Mouse (Mus musculus): ENCODE data around the gene Cfi. TPM values are rescaled to one million over a fixed set of nuclear protein-coding genes. Genes with fewer than 3 reads are reported as not detected.

Gene Cfi
- polyA plus RNA-seq, 1 experiment from 2014 or later: 26.4 TPM

- H3K4me3 ChIP-seq (ENCODE audit: low read depth, low read length): no peak overlapping the region
- no peak overlapping the region for H3K4me2 ChIP-seq
- no peak for DNase-seq
- no peaks in the 10 kb centered on the region for H3K4me1 ChIP-seq (ENCODE audit: insufficient read depth)
- H3K36me3 ChIP-seq (ENCODE audit: insufficient read depth): peaks cover 35% of the 10 kb centered on the region
- no peak overlapping the region for H3K27ac ChIP-seq (ENCODE audit: low read depth)
- no peak overlapping the region for H3K9ac ChIP-seq
- no peaks in the 10 kb centered on the region for H3K27me3 ChIP-seq (ENCODE audit: insufficient read depth, low read length)
- 75% methylated on average over 8 of the region's 8 CpGs for WGBS
- no peak for TF ChIP-seq CTCF (IDR thresholded peaks at IDR 0.05; ENCODE audit: low read depth)
- no peaks in the 10 kb centered on the region for H3K9me3 ChIP-seq (ENCODE audit: low read depth, low read length)
- no peak for ATAC-seq (ENCODE audit: insufficient read depth)
These were observed 13.9 kb upstream of the Cfi start for GRCm38 (mm10) chr3:129821736-129822135.

GRCm38 (mm10) chr3:129822206-129822775 is 13.4 kb upstream of the Cfi start, which contains the start of gene Rrh:
Rrh (minus strand) TSS chr3:129822587.
- no peak within 1 kb of the TSS for H3K4me2 ChIP-seq
- DNase-seq (no peak), ATAC-seq (ENCODE audit: insufficient read depth) (no peak)
- H3K36me3 ChIP-seq (ENCODE audit: insufficient read depth): peaks cover 38% of the 10 kb centered on the region
- TF ChIP-seq CTCF (IDR thresholded peaks at IDR 0.05; ENCODE audit: low read depth): no peak
- 90% methylated on average over 11 of the region's 11 CpGs for WGBS
- no peaks in the 10 kb centered on the region for H3K27me3 ChIP-seq (ENCODE audit: insufficient read depth, low read length)
- no peak within 1 kb of the TSS for H3K4me3 ChIP-seq (ENCODE audit: low read depth, low read length)
- no peaks in the 10 kb centered on the region for H3K4me1 ChIP-seq (ENCODE audit: insufficient read depth)
- H3K9ac ChIP-seq: no peak within 1 kb of the TSS
- H3K9me3 ChIP-seq (ENCODE audit: low read depth, low read length): no peaks in the 10 kb centered on the region
- H3K27ac ChIP-seq (ENCODE audit: low read depth): no peak within 1 kb of the TSS

GRCm38 (mm10) chr3:129823293-129823692 is 12.4 kb upstream of the Cfi start:
- Histone ChIP-seq H3K36me3 (ENCODE audit: insufficient read depth) (peaks cover 45% of the 10 kb centered on the region), H3K4me2 (no peak overlapping the region), H3K9ac (no peak overlapping the region), H3K4me3 (ENCODE audit: low read depth, low read length) (no peak overlapping the region), H3K4me1 (ENCODE audit: insufficient read depth) (no peaks in the 10 kb centered on the region), H3K9me3 (ENCODE audit: low read depth, low read length) (no peaks in the 10 kb centered on the region), H3K27ac (ENCODE audit: low read depth) (no peak overlapping the region), H3K27me3 (ENCODE audit: insufficient read depth, low read length) (no peaks in the 10 kb centered on the region)
- WGBS: 52% methylated on average over 5 of the region's 5 CpGs
- peak; percentile 61 for TF ChIP-seq CTCF (IDR thresholded peaks at IDR 0.05; ENCODE audit: low read depth)
- DNase-seq (peak; percentile 82), ATAC-seq (ENCODE audit: insufficient read depth) (peak; percentile 55; the same call in 1 of the 2 replicates)

GRCm38 (mm10) chr3:129824146-129824545 is 11.5 kb upstream of the Cfi start:
- no peak for TF ChIP-seq CTCF (IDR thresholded peaks at IDR 0.05; ENCODE audit: low read depth)
- peaks cover 54% of the 10 kb centered on the region for H3K36me3 ChIP-seq (ENCODE audit: insufficient read depth)
- no peak overlapping the region for H3K27ac ChIP-seq (ENCODE audit: low read depth)
- H3K4me3 ChIP-seq (ENCODE audit: low read depth, low read length): no peak overlapping the region
- no peaks in the 10 kb centered on the region for H3K9me3 ChIP-seq (ENCODE audit: low read depth, low read length)
- no peaks in the 10 kb centered on the region for H3K4me1 ChIP-seq (ENCODE audit: insufficient read depth)
- 91% methylated on average over 4 of the region's 4 CpGs for WGBS
- no peaks in the 10 kb centered on the region for H3K27me3 ChIP-seq (ENCODE audit: insufficient read depth, low read length)
- H3K4me2 ChIP-seq: no peak overlapping the region
- DNase-seq: no peak
- H3K9ac ChIP-seq: no peak overlapping the region
- no peak for ATAC-seq (ENCODE audit: insufficient read depth)

GRCm38 (mm10) chr3:129824891-129825290 is 10.8 kb upstream of the Cfi start:
- Histone ChIP-seq H3K9ac (no peak overlapping the region), H3K4me3 (ENCODE audit: low read depth, low read length) (no peak overlapping the region), H3K27ac (ENCODE audit: low read depth) (no peak overlapping the region), H3K4me2 (no peak overlapping the region), H3K36me3 (ENCODE audit: insufficient read depth) (peaks cover 54% of the 10 kb centered on the region), H3K9me3 (ENCODE audit: low read depth, low read length) (no peaks in the 10 kb centered on the region), H3K27me3 (ENCODE audit: insufficient read depth, low read length) (no peaks in the 10 kb centered on the region), H3K4me1 (ENCODE audit: insufficient read depth) (peaks cover 4% of the 10 kb centered on the region; the same call in 1 of the 2 replicates)
- DNase-seq (no peak), ATAC-seq (ENCODE audit: insufficient read depth) (no peak)
- WGBS: 90% methylated on average over 10 of the region's 10 CpGs
- TF ChIP-seq CTCF (IDR thresholded peaks at IDR 0.05; ENCODE audit: low read depth): no peak

GRCm38 (mm10) chr3:129826691-129827090 is 9.0 kb upstream of the Cfi start:
- ATAC-seq (ENCODE audit: insufficient read depth) (no peak), DNase-seq (no peak)
- no peak overlapping the region for H3K27ac ChIP-seq (ENCODE audit: low read depth)
- 87% methylated on average over 10 of the region's 10 CpGs for WGBS
- peaks cover 5% of the 10 kb centered on the region; the same call in 1 of the 2 replicates for H3K4me1 ChIP-seq (ENCODE audit: insufficient read depth)
- no peak overlapping the region for H3K4me3 ChIP-seq (ENCODE audit: low read depth, low read length)
- H3K9ac ChIP-seq: no peak overlapping the region
- H3K27me3 ChIP-seq (ENCODE audit: insufficient read depth, low read length): no peaks in the 10 kb centered on the region
- no peak for TF ChIP-seq CTCF (IDR thresholded peaks at IDR 0.05; ENCODE audit: low read depth)
- H3K36me3 ChIP-seq (ENCODE audit: insufficient read depth): peaks cover 54% of the 10 kb centered on the region
- no peak overlapping the region for H3K4me2 ChIP-seq
- H3K9me3 ChIP-seq (ENCODE audit: low read depth, low read length): no peaks in the 10 kb centered on the region

GRCm38 (mm10) chr3:129827691-129828090 is 8.0 kb upstream of the Cfi start:
- DNase-seq: no peak

More at GRCm38 (mm10) chr3:129827691-129828090, 8.0 kb upstream of the Cfi start:
- Histone ChIP-seq H3K4me1 (ENCODE audit: insufficient read depth) (peaks cover 5% of the 10 kb centered on the region; the same call in 1 of the 2 replicates), H3K9ac (no peak overlapping the region), H3K27me3 (ENCODE audit: insufficient read depth, low read length) (no peaks in the 10 kb centered on the region), H3K4me3 (ENCODE audit: low read depth, low read length) (no peak overlapping the region), H3K9me3 (ENCODE audit: low read depth, low read length) (no peaks in the 10 kb centered on the region), H3K27ac (ENCODE audit: low read depth) (no peak overlapping the region), H3K36me3 (ENCODE audit: insufficient read depth) (peaks cover 50% of the 10 kb centered on the region), H3K4me2 (no peak overlapping the region)
- TF ChIP-seq CTCF (IDR thresholded peaks at IDR 0.05; ENCODE audit: low read depth): no peak
- WGBS: 91% methylated on average over 5 of the region's 5 CpGs
- no peak for ATAC-seq (ENCODE audit: insufficient read depth)
